Mouse (Mus musculus) midbrain, embryonic 16.5 days (tissue): Measurements from ENCODE around the gene Gbf1. TPM values are rescaled to one million over a fixed set of nuclear protein-coding genes. Genes with fewer than 3 reads are reported as not detected.

Experiments
- ATAC-seq: fragments of 200-750 bp; cut with Nextera tagmentation; 2 replicates; pipeline ENCODE4 v1.8.0; 2017; ENCODE audit warnings: moderate TSS enrichment
- H3K27ac ChIP-seq: fragments of 300-500 bp; sonication (generic); 2 replicates; pipeline ENCODE4 v1.5.1; 2014; ENCODE audit warnings: mild to moderate bottlenecking, low read length, mixed read lengths
- H3K27me3 ChIP-seq: fragments of 300-500 bp; sonication (generic); 2 replicates; pipeline ENCODE4 v1.6.1; 2014; ENCODE audit warnings: low read depth, low read length, mixed read lengths; ENCODE audit not compliant: control insufficient read depth, insufficient read depth
- H3K36me3 ChIP-seq: fragments of 300-500 bp; sonication (generic); 2 replicates; pipeline ENCODE4 v1.6.1; 2014; ENCODE audit warnings: mild to moderate bottlenecking, low read length, moderate library complexity, mixed read lengths; ENCODE audit not compliant: control insufficient read depth, insufficient read depth
- H3K4me1 ChIP-seq: fragments of 300-500 bp; sonication (generic); 2 replicates; pipeline ENCODE4 v1.6.1; 2014; ENCODE audit warnings: mild to moderate bottlenecking, low read length, mixed read lengths; ENCODE audit not compliant: control insufficient read depth, insufficient read depth
- H3K4me2 ChIP-seq: fragments of 300-500 bp; sonication (generic); 2 replicates; pipeline ENCODE4 v1.6.1; 2014; ENCODE audit warnings: mild to moderate bottlenecking, low read length, mixed read lengths
- H3K4me3 ChIP-seq: fragments of 300-500 bp; sonication (generic); 2 replicates; pipeline ENCODE4 v1.5.1; 2014; ENCODE audit warnings: low read depth, mild to moderate bottlenecking, low read length, moderate library complexity, mixed read lengths
- H3K9ac ChIP-seq: fragments of 300-500 bp; sonication (generic); 2 replicates; pipeline ENCODE4 v1.6.1; 2014; ENCODE audit warnings: low read depth, low read length, mixed read lengths
- H3K9me3 ChIP-seq: fragments of 300-500 bp; sonication (generic); replicated peaks from 2 replicates; pipeline ENCODE4 v1.6.1; 2014; ENCODE audit warnings: mild to moderate bottlenecking, low read length, mixed read lengths; ENCODE audit not compliant: control insufficient read depth, poor library complexity, severe bottlenecking
- WGBS: fragments of 180-500 bp; shearing (Covaris S2); extraction: QIAGEN DNeasy Blood & Tissue Kit; methylation state at CpG from one replicate; pipeline ENCODE4 v1.1.7; 2014; 5-methylcytosine and 5-hydroxymethylcytosine counted together
- polyA plus RNA-seq: library from polyadenylated mRNA; unstranded; fragments of >200 nt; fragmentation: Nextera tagmentation; extraction: Ambion mirVana; gene quantifications from 2 replicates; pipeline ENCODE4 v1.2.1, GENCODE M21; 2015

Gene Gbf1
- 62.8 and 66.9 TPM in 2 replicates for polyA plus RNA-seq

DNA sequence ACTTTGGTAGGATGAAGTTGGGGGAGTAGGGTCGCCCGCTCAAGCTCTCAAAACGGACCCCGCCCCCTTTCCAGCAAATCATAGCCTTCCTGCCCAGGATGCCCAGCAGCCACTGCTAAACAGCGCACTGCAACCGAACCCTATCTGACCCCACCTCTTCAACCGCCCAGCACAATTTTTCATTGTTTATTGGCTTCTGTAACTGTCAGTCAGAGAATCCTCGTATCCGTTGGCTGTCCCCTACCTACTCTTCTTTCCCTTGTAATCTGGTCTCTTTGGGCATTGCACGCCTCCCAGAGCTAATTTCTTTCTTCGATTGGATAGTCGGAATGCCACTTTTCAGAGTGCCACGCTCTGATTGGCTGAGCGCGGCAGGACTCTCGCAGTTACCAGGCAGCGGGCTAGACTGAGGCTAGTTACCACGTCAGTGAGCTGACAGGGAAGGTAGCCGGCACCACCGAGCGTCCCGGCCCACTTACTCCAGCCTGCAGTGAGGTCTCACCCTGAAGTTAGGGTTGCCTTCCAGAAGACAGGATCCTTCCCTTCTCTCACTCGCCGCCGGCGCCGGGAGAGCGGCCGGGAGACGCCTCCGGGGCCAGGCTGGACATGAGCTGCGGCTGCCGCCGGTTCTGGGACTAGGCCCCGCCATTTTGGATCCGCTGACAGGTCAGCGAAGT lies at the start of gene Gbf1:
Gene Gbf1 (plus strand): TSS at position 383 of the 677 bp plus-strand sequence.
- Histone ChIP-seq H3K27me3 (peaks cover 34% of the 10 kb centered on the region), H3K27ac (peak within 1 kb of the TSS; percentile 83), H3K36me3 (no peaks in the 10 kb centered on the region), H3K4me2 (peak within 1 kb of the TSS; percentile 92), H3K9ac (peak within 1 kb of the TSS; percentile 86), H3K4me1 (peaks cover 45% of the 10 kb centered on the region), H3K4me3 (peak within 1 kb of the TSS; percentile 93), H3K9me3 (no peaks in the 10 kb centered on the region)
- peak; percentile 99 for ATAC-seq
- WGBS = under 1% methylated on average over 37 of the region's 37 CpGs

DNA sequence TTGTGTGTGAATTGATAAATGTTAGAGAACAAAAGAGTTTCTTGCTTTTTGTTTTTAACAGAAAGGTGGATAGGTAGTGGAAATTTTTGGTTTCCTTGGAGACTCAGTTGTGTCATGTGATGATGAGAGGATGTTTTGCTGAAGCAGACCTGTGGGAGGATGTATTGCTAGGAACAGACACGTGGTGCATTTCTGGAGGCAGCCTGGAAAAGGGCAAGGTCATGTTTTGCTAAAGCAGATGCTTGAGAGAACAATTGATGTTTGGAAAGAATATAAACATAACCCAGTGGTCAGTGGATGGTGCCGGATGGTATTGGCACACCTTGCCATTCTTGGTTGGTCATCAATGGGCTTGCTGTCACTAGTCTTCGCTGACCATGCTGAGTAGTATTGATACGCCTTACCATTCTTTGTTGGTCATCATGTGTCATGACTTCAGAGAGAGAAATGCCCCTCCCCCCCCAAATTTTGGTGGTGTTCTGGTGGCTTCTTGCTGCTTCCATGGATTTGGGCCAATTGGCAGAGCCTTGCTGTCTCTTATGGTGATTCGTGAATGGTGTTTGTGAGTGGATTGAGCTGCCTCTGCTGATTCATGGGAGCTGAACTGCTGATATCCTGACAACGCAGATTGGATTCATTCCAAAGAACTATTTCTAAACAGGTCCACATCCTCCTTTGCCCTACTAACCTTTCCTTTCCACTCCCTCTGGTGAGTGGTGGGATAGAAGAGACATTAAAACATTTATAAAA lies 48.7 kb upstream of the Gbf1 start:
- Histone ChIP-seq H3K27me3 (no peaks in the 10 kb centered on the region), H3K9me3 (no peaks in the 10 kb centered on the region), H3K4me1 (no peaks in the 10 kb centered on the region), H3K27ac (no peak overlapping the region), H3K4me3 (no peak overlapping the region), H3K9ac (no peak overlapping the region), H3K4me2 (no peak overlapping the region), H3K36me3 (no peaks in the 10 kb centered on the region)
- 85% methylated on average over 6 of the region's 6 CpGs for WGBS
- ATAC-seq = no peak

DNA sequence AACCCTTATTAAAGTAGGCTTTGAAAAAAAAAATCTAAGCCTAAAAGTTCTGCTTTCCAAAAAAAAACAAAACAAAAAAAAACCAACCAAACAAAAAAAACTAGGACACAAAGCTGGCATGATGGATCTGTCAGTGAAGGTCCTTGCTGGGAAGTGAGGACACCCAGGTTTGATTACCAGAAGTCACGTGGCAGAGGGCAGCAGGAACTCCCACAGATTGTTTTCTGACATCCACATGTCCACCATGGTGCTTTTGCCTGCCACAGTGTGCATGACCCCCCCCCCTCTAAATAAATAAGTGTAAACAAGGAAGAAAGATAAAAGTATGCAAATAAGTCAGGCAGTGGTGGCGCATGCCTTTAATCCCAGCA lies 48.1 kb upstream of the Gbf1 start:
- no peak for ATAC-seq
- Histone ChIP-seq H3K4me1 (no peaks in the 10 kb centered on the region), H3K4me2 (no peak overlapping the region), H3K36me3 (no peaks in the 10 kb centered on the region), H3K4me3 (no peak overlapping the region), H3K27ac (no peak overlapping the region), H3K27me3 (no peaks in the 10 kb centered on the region), H3K9me3 (no peaks in the 10 kb centered on the region), H3K9ac (no peak overlapping the region)
- WGBS = 78% methylated on average over 2 of the region's 2 CpGs

DNA sequence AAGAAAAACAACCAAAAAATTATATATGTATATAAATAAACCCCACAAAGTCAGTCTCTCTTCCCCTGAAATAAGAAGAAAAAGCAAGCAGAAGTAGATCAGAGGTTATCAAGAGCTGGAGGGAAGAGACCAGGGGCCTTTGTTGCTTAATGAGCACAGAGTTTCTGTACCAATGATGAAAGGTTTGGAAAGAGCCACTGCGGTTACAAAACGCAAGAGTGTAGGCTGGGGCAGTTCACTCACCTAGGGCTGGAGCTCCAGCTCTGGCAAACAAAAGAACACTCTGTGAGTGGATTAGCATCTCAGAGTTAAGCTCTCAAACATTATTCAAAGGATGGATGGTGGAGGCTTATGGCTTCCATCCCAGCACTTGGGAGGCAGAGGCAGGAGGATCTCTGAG lies 42.1 kb upstream of the Gbf1 start:
- H3K4me2 ChIP-seq = no peak overlapping the region
- no peaks in the 10 kb centered on the region for H3K27me3 ChIP-seq
- H3K4me3 ChIP-seq = no peak overlapping the region
- no peak overlapping the region for H3K9ac ChIP-seq
- H3K4me1 ChIP-seq = no peaks in the 10 kb centered on the region
- no peak overlapping the region for H3K27ac ChIP-seq
- 58% methylated on average over 2 of the region's 2 CpGs for WGBS
- H3K36me3 ChIP-seq = no peaks in the 10 kb centered on the region
- no peak for ATAC-seq
- H3K9me3 ChIP-seq = no peaks in the 10 kb centered on the region

DNA sequence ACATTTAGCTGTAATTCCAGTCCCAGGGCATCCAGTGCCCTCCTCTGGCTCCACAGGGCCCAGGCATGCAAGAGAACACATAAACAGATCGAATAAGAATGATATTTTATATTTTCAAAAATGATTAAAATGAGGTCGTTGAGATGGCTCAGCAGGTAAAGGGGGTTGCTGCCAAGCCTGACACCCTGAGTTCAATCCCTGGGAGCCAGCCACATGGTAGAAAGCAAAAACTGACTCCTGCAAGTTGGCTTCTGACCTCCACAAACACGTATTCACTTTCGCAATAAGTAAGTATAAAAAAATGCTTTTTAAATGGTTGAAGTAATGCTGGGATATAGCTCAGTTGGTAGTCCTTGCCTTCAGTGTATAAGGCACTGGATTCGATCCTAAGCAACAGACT lies 41.5 kb upstream of the Gbf1 start:
- H3K27me3 ChIP-seq = no peaks in the 10 kb centered on the region
- H3K36me3 ChIP-seq = no peaks in the 10 kb centered on the region
- H3K27ac ChIP-seq = no peak overlapping the region
- no peak overlapping the region for H3K9ac ChIP-seq
- H3K4me1 ChIP-seq = no peaks in the 10 kb centered on the region
- H3K4me2 ChIP-seq = no peak overlapping the region
- no peaks in the 10 kb centered on the region for H3K9me3 ChIP-seq
- ATAC-seq = no peak
- H3K4me3 ChIP-seq = no peak overlapping the region
- WGBS = 93% methylated on average over 5 of the region's 5 CpGs

DNA sequence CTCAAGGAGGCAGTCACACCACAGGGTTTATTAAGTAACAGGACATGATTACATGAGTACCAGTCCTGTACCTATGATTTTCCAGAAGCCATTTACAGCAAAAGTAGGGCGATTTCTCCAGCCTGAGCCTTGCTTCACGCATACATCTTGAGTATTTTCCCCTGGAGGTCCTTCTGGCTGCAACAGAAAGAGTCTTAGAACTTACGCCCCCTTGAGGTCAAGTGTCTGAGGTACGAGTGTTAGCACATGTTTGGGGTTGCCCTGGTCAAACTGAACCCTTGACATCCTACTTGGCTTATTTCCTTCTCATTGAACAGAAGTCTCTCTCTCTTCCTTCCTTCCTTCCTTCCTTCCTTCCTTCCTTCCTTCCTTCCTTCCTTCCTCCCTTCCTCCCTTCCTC lies 37.7 kb upstream of the Gbf1 start:
- ATAC-seq = no peak
- Histone ChIP-seq H3K4me3 (no peak overlapping the region), H3K27me3 (no peaks in the 10 kb centered on the region), H3K27ac (no peak overlapping the region), H3K4me1 (no peaks in the 10 kb centered on the region), H3K4me2 (no peak overlapping the region), H3K9me3 (no peaks in the 10 kb centered on the region), H3K9ac (no peak overlapping the region), H3K36me3 (no peaks in the 10 kb centered on the region)
- 67% methylated on average over 4 of the region's 4 CpGs for WGBS

DNA sequence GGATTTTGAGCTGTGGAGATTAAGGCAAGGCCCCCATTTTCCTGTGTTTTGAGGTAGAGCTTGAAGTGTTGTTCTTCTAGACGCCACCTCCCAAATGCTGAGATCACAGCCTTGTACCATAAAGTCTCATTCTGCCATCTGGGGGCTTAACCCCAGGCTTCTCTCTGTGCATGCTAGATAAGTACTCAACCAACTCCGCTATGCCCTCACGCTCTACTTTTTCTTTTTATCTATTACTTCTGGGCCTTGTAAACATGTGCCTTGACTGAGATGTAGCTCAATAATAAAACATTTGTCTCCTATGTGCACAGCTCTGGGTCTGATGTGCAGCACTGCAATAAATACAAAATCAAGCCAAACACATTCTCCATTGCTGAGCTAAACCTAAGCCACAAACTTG lies 32.9 kb upstream of the Gbf1 start:
- no peaks in the 10 kb centered on the region for H3K36me3 ChIP-seq
- H3K4me1 ChIP-seq = no peaks in the 10 kb centered on the region
- no peak overlapping the region for H3K9ac ChIP-seq
- H3K4me3 ChIP-seq = no peak overlapping the region
- no peaks in the 10 kb centered on the region for H3K9me3 ChIP-seq
- H3K4me2 ChIP-seq = no peak overlapping the region
- no peak for ATAC-seq
- WGBS = 92% methylated on average over 3 of the region's 3 CpGs
- no peaks in the 10 kb centered on the region for H3K27me3 ChIP-seq
- H3K27ac ChIP-seq = no peak overlapping the region

DNA sequence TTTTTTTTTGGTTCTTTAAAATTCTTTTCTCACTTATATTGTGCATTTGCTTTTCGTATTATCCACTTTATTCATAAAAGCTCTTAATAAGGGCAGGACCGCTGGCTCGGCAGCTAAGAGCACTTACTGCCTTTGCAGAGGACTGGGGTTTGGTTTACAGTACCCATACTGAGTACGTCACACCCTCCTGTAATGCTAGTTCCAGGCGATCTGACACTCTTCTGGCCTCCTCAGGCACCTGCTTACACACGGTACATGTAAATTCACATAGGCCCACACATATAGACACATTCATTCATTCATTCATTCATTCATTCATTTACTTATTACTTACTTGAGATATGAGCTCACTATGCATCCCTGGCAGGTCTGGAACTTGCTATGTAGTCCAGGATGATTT lies 31.4 kb upstream of the Gbf1 start:
- no peaks in the 10 kb centered on the region for H3K36me3 ChIP-seq
- no peaks in the 10 kb centered on the region for H3K9me3 ChIP-seq
- no peak overlapping the region for H3K9ac ChIP-seq
- no peak overlapping the region for H3K4me2 ChIP-seq
- H3K27ac ChIP-seq = no peak overlapping the region
- H3K27me3 ChIP-seq = no peaks in the 10 kb centered on the region
- no peak for ATAC-seq
- WGBS = 74% methylated on average over 6 of the region's 6 CpGs
- no peak overlapping the region for H3K4me3 ChIP-seq
- no peaks in the 10 kb centered on the region for H3K4me1 ChIP-seq

DNA sequence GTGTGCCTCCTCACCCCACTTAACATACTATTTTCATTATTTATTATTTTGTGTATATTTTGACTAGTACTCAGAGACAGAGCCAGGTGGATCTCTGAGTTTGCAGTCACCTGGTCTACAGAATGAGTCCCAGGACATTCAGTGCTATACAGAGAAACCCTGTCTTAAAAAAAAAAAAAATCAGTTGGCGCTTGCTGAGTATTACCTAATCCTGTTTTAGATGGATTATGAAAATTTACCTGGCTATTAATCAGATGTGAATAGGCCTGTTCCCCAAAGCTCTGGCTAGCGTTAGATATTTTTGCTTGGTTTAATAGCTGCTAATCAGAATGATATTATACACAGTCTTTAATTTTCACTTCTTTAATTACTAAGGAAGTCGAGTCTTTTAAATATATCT lies 28.4 kb upstream of the Gbf1 start:
- Histone ChIP-seq H3K27ac (no peak overlapping the region), H3K4me2 (no peak overlapping the region)
- ATAC-seq = no peak

More for the DNA sequence above, 28.4 kb upstream of the Gbf1 start:
- H3K27me3 ChIP-seq = peaks cover 2% of the 10 kb centered on the region; the same call in 1 of the 2 replicates
- no peak overlapping the region for H3K9ac ChIP-seq
- 81% methylated on average over 3 of the region's 3 CpGs for WGBS
- no peak overlapping the region for H3K4me3 ChIP-seq
- H3K36me3 ChIP-seq = no peaks in the 10 kb centered on the region
- no peaks in the 10 kb centered on the region for H3K4me1 ChIP-seq
- H3K9me3 ChIP-seq = no peaks in the 10 kb centered on the region
